Mouse (Mus musculus) heart, postnatal 0 days (tissue): ENCODE data around the gene Nipa2. TPM values are rescaled to one million over a fixed set of nuclear protein-coding genes. Genes with fewer than 3 reads are reported as not detected.
A peak's percentile ranks its signal among the peaks of the same experiment; 100 is the strongest.

ENCODE experiments used
- ATAC-seq: fragments of 200-750 bp; cut with Nextera tagmentation; 2 replicates; pipeline ENCODE4 v1.8.0; 2017; ENCODE audit warnings: low read depth, moderate number of reproducible peaks, moderate library complexity; ENCODE audit not compliant: insufficient read depth
- DNase-seq: peaks from one replicate; pipeline ENCODE4 v3.0.0-alpha.2; 2016; ENCODE audit warnings: low spot score
- H3K27ac ChIP-seq: fragments of 300-500 bp; sonication (generic); 2 replicates; pipeline ENCODE4 v1.5.1; 2014; ENCODE audit warnings: low read depth, mild to moderate bottlenecking
- H3K27me3 ChIP-seq: fragments of 300-500 bp; sonication (generic); 2 replicates; pipeline ENCODE4 v1.6.1; 2014; ENCODE audit warnings: low read length, mixed read lengths; ENCODE audit not compliant: control insufficient read depth, insufficient read depth
- H3K36me3 ChIP-seq: fragments of 300-500 bp; sonication (generic); replicated peaks from 2 replicates; pipeline ENCODE4 v1.6.1; 2014; ENCODE audit warnings: low read length, mixed read lengths; ENCODE audit not compliant: control insufficient read depth, insufficient read depth
- H3K4me1 ChIP-seq: fragments of 300-500 bp; sonication (generic); 2 replicates; pipeline ENCODE4 v1.6.1; 2014; ENCODE audit warnings: antibody characterized with exemption; ENCODE audit not compliant: control insufficient read depth, insufficient read depth
- H3K4me2 ChIP-seq: fragments of 300-500 bp; sonication (generic); 2 replicates; pipeline ENCODE4 v1.6.1; 2014; ENCODE audit warnings: low read depth, mild to moderate bottlenecking, low read length, moderate library complexity
- H3K4me3 ChIP-seq: fragments of 300-500 bp; sonication (generic); 2 replicates; pipeline ENCODE4 v1.5.1; 2014; ENCODE audit warnings: low read depth, low read length
- H3K9ac ChIP-seq: fragments of 300-500 bp; sonication (generic); replicated peaks from 2 replicates; pipeline ENCODE4 v1.6.1; 2014; ENCODE audit warnings: low read depth, low read length, mixed read lengths
- H3K9me3 ChIP-seq: fragments of 300-500 bp; sonication (generic); replicated peaks from 2 replicates; pipeline ENCODE4 v1.6.1; 2016; ENCODE audit warnings: low read length; ENCODE audit not compliant: control insufficient read depth
- CTCF ChIP-seq: IDR thresholded peaks from 2 replicates; pipeline ENCODE4 v1.5.1; 2016; ENCODE audit warnings: antibody characterized with exemption, control low read depth, low read depth
- EP300 ChIP-seq: IDR thresholded peaks from 2 replicates; pipeline ENCODE4 v1.6.1; 2016; ENCODE audit warnings: antibody characterized with exemption, low read depth
- WGBS: fragments of 180-500 bp; shearing (Covaris S2); extraction: QIAGEN DNeasy Blood & Tissue Kit; methylation state at CpG from one replicate; pipeline ENCODE4 v1.1.7; 2014; 5-methylcytosine and 5-hydroxymethylcytosine counted together
- polyA plus RNA-seq: library from polyadenylated mRNA; unstranded; fragments of >200 nt; fragmentation: Nextera tagmentation; extraction: Ambion mirVana; gene quantifications from 2 replicates; pipeline ENCODE4 v1.2.1, GENCODE M21; 2015
- total RNA-seq: library from RNA; depleted of rRNA; stranded (reverse); fragments of >200 nt; gene quantifications from 2 replicates; pipeline ENCODE4 v1.2.3, GENCODE M21; 2014; ENCODE audit warnings: low replicate concordance; rRNA removed

The Nipa2 gene
- total RNA-seq (28.9 and 40.0 TPM in 2 replicates), polyA plus RNA-seq (30.4 and 32.2 TPM in 2 replicates)

DNA sequence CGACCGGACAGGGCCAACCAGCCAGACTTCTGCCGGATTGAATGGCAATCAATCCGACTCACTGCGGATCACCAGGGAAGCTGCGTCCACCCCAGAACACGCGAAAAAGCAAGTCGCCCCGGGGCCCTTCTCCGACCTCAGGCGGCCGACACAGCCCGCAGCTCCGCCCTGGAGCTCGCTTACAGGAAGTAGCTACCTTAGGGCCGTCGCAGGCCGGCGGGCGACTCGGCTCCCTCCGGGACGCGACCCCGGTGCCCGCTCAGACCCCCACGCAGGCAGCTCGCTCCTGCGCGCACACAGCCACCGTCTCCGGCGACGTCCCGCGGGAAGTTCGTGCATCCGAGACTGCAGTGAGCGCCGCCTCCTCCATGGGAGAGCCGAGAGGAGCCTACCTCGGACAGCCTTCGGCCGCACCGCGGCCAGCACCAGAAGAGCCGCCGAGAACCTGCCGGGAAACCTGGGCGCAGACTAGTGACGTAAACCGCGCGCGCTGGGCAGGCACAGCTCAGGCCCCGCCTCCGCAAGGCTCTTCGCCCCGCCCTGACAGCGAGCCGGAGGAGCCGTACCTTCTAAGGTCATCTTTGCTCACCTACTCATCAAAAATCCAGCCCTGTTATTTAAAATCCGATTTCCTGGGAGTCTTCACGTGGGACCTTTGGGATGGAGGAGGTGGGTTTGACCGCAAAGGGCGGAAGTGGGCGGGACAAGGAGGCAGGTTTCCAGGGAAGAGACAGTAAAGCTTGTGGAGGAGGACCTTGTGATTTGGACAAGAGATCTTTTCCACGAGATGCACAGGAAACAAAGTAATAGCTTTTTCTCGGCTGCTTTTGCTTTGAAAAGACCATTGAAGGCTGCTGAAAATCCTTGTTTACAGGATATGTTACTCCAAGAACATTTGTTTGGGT, at the start of gene Nipa2:
Nipa2 (minus strand) TSS at position 473 of the 905 bp plus-strand sequence.
- Histone ChIP-seq H3K9ac (peak within 1 kb of the TSS; percentile 91), H3K27ac (peak within 1 kb of the TSS; percentile 92), H3K36me3 (peaks cover 3% of the 10 kb centered on the region; the same call in 1 of the 2 replicates), H3K27me3 (no peaks in the 10 kb centered on the region), H3K4me1 (0 out of 2 replicates have a peak, but pooled peaks cover 6% of the 10 kb centered on the region), H3K4me2 (peak within 1 kb of the TSS; percentile 77), H3K4me3 (peak within 1 kb of the TSS; percentile 89), H3K9me3 (no peaks in the 10 kb centered on the region)
- WGBS = under 1% methylated on average over 69 of the region's 70 CpGs
- peak; percentile 91 for DNase-seq
- TF ChIP-seq EP300 (peak; percentile 25; the same call in 1 of the 2 replicates), CTCF (no peak)
- ATAC-seq = peak; percentile 98

DNA sequence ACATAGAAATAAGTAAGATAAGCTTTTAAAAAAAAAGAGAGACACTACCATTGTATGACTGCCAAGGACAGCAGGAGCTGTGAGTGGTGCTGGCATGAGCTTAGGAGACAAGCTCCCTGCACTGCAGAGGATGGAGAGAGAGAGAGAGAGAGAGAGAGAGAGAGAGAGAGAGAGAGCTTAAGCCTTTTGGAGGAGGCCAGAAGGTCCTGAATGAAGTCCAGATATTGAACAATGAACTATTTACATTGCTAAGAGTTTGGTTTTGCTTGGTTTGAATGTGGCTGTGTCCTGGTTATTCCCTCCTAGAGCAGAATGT, 48.7 kb upstream of the Nipa2 start:
- Histone ChIP-seq H3K9me3 (no peaks in the 10 kb centered on the region), H3K9ac (no peak overlapping the region), H3K27me3 (no peaks in the 10 kb centered on the region), H3K4me2 (no peak overlapping the region), H3K4me1 (no peaks in the 10 kb centered on the region), H3K27ac (no peak overlapping the region), H3K4me3 (no peak overlapping the region), H3K36me3 (no peaks in the 10 kb centered on the region)
- no peak for TF ChIP-seq EP300
- TF ChIP-seq CTCF = no peak
- DNase-seq (no peak), ATAC-seq (no peak)

DNA sequence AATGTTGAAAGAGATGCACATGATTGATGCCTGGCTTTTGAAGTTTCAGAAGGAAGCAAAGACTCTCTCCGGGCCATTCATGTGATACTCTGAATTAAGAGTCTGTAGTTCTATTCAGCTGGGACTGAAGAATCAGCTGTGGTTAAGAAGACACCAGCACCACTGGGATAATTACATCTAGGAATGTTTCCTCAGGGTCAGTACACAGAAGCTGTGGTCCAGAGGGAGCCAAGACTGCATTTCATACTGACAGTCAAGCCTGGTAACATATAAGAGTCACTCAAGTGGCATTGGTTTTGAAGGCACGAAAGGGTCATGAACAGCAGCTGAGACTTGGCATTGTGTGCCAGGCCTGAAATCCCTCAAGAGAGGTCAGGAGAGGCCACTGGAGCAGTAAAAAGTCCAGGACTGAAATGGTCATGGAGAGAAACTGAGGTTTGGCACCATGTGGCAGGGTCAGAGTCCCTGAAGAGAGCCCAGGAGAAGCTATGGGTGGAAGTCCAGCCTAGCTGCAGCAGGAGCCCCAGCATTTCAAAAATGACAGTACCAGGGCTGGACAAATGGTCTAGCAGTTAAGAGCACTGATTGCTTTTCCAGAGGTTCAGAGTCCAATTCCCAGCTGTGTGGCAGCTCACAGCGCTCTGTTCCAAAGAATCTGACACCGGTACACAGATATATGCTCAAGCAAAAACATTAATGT, 48.2 kb upstream of the Nipa2 start:
- no peaks in the 10 kb centered on the region for H3K27me3 ChIP-seq
- H3K4me2 ChIP-seq = no peak overlapping the region
- no peaks in the 10 kb centered on the region for H3K36me3 ChIP-seq
- no peak for TF ChIP-seq EP300
- TF ChIP-seq CTCF = no peak
- DNase-seq (no peak), ATAC-seq (no peak)
- H3K4me1 ChIP-seq = no peaks in the 10 kb centered on the region
- no peak overlapping the region for H3K9ac ChIP-seq
- H3K9me3 ChIP-seq = no peaks in the 10 kb centered on the region
- WGBS = 74% methylated on average over 4 of the region's 4 CpGs
- H3K27ac ChIP-seq = no peak overlapping the region
- no peak overlapping the region for H3K4me3 ChIP-seq

DNA sequence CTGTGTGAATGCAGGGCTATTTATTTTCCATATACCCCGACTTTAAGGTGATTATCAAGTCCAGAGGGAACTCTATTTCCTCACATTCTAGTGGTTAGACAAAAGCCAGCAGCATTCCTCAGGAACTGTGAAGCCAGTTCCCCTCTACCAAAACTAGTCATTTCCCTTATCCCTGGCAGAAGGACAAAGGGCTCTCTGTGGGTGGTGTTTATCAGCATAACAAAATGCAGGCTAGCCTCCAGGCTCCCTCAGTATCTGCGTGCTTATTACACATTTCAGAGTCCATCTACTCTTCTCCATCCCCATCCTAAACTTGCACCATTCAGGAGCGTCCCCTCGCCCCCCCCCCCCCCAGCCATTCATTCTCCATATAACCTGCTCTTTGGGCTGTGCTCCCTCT, 36.7 kb upstream of the Nipa2 start:
- H3K36me3 ChIP-seq = no peaks in the 10 kb centered on the region
- ATAC-seq (peak; percentile 33; the same call in 1 of the 2 replicates), DNase-seq (peak; percentile 9)
- no peak for TF ChIP-seq EP300
- TF ChIP-seq CTCF = no peak
- no peaks in the 10 kb centered on the region for H3K9me3 ChIP-seq
- H3K27me3 ChIP-seq = no peaks in the 10 kb centered on the region
- no peak overlapping the region for H3K4me2 ChIP-seq
- no peaks in the 10 kb centered on the region for H3K4me1 ChIP-seq
- no peak overlapping the region for H3K9ac ChIP-seq
- H3K4me3 ChIP-seq = no peak overlapping the region
- WGBS = 23% methylated on average over 4 of the region's 4 CpGs
- H3K27ac ChIP-seq = no peak overlapping the region

DNA sequence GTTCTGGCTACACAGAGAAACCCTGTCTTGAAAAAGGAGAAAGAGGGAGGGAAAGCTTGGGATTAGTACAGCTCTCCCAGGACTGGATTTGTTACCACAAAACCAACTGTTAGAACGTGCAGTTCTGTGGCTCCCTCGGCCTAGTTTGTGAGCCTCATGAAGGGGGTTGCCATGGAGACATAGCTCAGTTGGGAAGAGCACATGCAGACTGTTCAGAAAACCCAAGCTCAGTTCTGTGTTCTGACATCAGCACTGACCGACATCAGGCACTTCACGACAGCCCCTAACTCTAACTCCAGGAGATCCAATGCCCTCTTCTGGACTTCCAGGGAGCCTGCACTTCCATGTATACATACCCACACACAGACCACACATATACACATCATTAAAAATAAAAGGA, 32.7 kb upstream of the Nipa2 start:
- DNase-seq (no peak), ATAC-seq (no peak)
- H3K36me3 ChIP-seq = no peaks in the 10 kb centered on the region
- H3K4me2 ChIP-seq = no peak overlapping the region
- H3K4me1 ChIP-seq = no peaks in the 10 kb centered on the region
- no peak overlapping the region for H3K4me3 ChIP-seq
- TF ChIP-seq EP300 (no peak), CTCF (no peak)
- no peak overlapping the region for H3K9ac ChIP-seq
- no peaks in the 10 kb centered on the region for H3K9me3 ChIP-seq
- 73% methylated on average over 4 of the region's 4 CpGs for WGBS
- no peak overlapping the region for H3K27ac ChIP-seq
- H3K27me3 ChIP-seq = no peaks in the 10 kb centered on the region
